Mouse (Mus musculus): ENCODE results near the gene Tamm41. TPM values are rescaled to one million over a fixed set of nuclear protein-coding genes. Genes with fewer than 3 reads are reported as not detected.

Gene Tamm41
- polyA plus RNA-seq, 1 experiment: 15.5 TPM

Other genes with a start within 250 kb of the Tamm41 start
- gene Vgll4, start 67.9 kb downstream of the Tamm41 start, polyA plus RNA-seq (2012; rRNA removed): 32.1 and 33.7 TPM in 2 replicates
- gene Syn2, start 97.0 kb upstream of the Tamm41 start, polyA plus RNA-seq (2012; rRNA removed): 15.5 and 18.5 TPM in 2 replicates
- gene Gm17482, start 189.5 kb upstream of the Tamm41 start, polyA plus RNA-seq (2012; rRNA removed): not detected in 2 replicates
- gene Timp4, start 214.3 kb upstream of the Tamm41 start, polyA plus RNA-seq (2012; rRNA removed): 0.89 and 1.0 TPM in 2 replicates